In the genomic region with DNA sequence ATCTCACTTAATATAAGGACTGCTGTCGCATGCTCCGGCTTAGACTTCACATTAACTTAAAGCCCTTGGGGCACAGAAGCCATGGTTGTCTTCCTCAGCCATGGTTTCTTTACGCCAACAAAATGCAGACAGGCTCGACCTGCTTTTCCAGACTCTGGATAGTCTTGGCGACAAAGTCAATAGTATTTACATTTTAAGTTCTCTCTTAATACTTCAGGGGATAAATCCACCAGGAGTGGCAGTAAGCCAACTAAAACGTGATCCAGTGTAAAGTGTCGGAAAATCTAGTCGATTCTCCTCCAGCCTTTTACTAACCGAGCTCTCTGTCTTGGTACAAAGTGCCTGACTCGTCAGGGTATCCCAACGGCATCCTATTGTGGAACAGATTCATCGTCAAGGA, we compare ENCODE assay signal across 8 mouse cellular contexts. TPM values are rescaled to one million over a fixed set of nuclear protein-coding genes. Genes with fewer than 3 reads are reported as not detected.
DNase-seq lines count a peak whose midpoint lies in the region; ATAC-seq and TF ChIP-seq lines count a peak whose summit lies in the region.

No protein-coding gene starts in this region.

- DNase-seq in kidney, postnatal 10 days, result no peak
- DNase-seq in thymus, postnatal 10 days (ENCODE audit: low spot score in 2 of 2), result no peak
- no peak for DNase-seq in adrenal gland, postnatal 4 days (ENCODE audit: low spot score in 2 of 2)
- DNase-seq in left cerebral cortex, adult 18-20 months (ENCODE audit: low spot score in 2 of 2), result no peak

- ATAC-seq in kidney, embryonic 14.5 days (ENCODE audit: low FRiP score, low TSS enrichment), result no peak
- no peak for ATAC-seq in embryonic facial prominence, embryonic 13.5 days (ENCODE audit: insufficient number of reproducible peaks, insufficient read depth, low FRiP score, low TSS enrichment, low read depth)
- no peak for ATAC-seq in limb, embryonic 12.5 days (ENCODE audit: insufficient number of reproducible peaks, insufficient read depth, low FRiP score, low TSS enrichment, low read depth)

- H3K9ac ChIP-seq in kidney, embryonic 14.5 days (ENCODE audit: low read depth, low read length), result no peak overlapping the region; the same call in 1 of the 2 replicates
- H3K9ac ChIP-seq in embryonic facial prominence, embryonic 13.5 days, result peak overlapping the region; percentile 82
- no peak overlapping the region for H3K9ac ChIP-seq in limb, embryonic 12.5 days (replicated peaks)

- TF ChIP-seq POLR2A in myocyte (IDR thresholded peaks at IDR 0.05; ENCODE audit: insufficient read length, low read depth), result no peak

- peak overlapping the region; percentile 54 for H3K4me2 ChIP-seq in kidney, embryonic 14.5 days (replicated peaks; ENCODE audit: low read depth, low read length)
- H3K4me2 ChIP-seq in embryonic facial prominence, embryonic 13.5 days, result peak overlapping the region; percentile 89
- H3K4me2 ChIP-seq in limb, embryonic 12.5 days, result peak overlapping the region; percentile 76
- peak overlapping the region; percentile 93 for H3K4me2 ChIP-seq in myocyte (ENCODE audit: low read depth)

- 79% methylated on average over 12 of the region's 12 CpGs for WGBS in kidney, embryonic 14.5 days
- 72% methylated on average over 12 of the region's 12 CpGs for WGBS in embryonic facial prominence, embryonic 13.5 days
- 76% methylated on average over 12 of the region's 12 CpGs for WGBS in limb, embryonic 12.5 days

- H3K9me3 ChIP-seq in kidney, embryonic 14.5 days (ENCODE audit: control insufficient read depth, low read length), result no peaks in the 10 kb centered on the region
- no peaks in the 10 kb centered on the region for H3K9me3 ChIP-seq in embryonic facial prominence, embryonic 13.5 days
- no peaks in the 10 kb centered on the region for H3K9me3 ChIP-seq in limb, embryonic 12.5 days

- H3K27me3 ChIP-seq in kidney, embryonic 14.5 days (ENCODE audit: control insufficient read depth, insufficient read depth, low read length), result no peaks in the 10 kb centered on the region
- peaks cover 8% of the 10 kb centered on the region for H3K27me3 ChIP-seq in embryonic facial prominence, embryonic 13.5 days
- peaks cover 5% of the 10 kb centered on the region for H3K27me3 ChIP-seq in limb, embryonic 12.5 days
- no peaks in the 10 kb centered on the region for H3K27me3 ChIP-seq in myocyte (ENCODE audit: control insufficient read depth, insufficient read depth, insufficient read length)

- peaks cover 5% of the 10 kb centered on the region for H3K36me3 ChIP-seq in kidney, embryonic 14.5 days (ENCODE audit: control insufficient read depth, insufficient read depth, low read length)
- peaks cover 12% of the 10 kb centered on the region for H3K36me3 ChIP-seq in embryonic facial prominence, embryonic 13.5 days
- peaks cover 23% of the 10 kb centered on the region; the same call in 1 of the 2 replicates for H3K36me3 ChIP-seq in limb, embryonic 12.5 days
- peaks cover 7% of the 10 kb centered on the region for H3K36me3 ChIP-seq in myocyte (ENCODE audit: control insufficient read depth, insufficient read depth)

- peak overlapping the region; percentile 77 for H3K4me3 ChIP-seq in kidney, embryonic 14.5 days (ENCODE audit: low read length)
- H3K4me3 ChIP-seq in embryonic facial prominence, embryonic 13.5 days, result peak overlapping the region; percentile 84
- H3K4me3 ChIP-seq in limb, embryonic 12.5 days (replicated peaks), result peak overlapping the region; percentile 94
- H3K4me3 ChIP-seq in myocyte, result peak overlapping the region; percentile 77

- peak overlapping the region; percentile 62 for H3ac ChIP-seq in myocyte (ENCODE audit: control insufficient read depth, insufficient read length)

- peaks cover 6% of the 10 kb centered on the region for H3K4me1 ChIP-seq in kidney, embryonic 14.5 days (ENCODE audit: control insufficient read depth, insufficient read depth, low read length)
- H3K4me1 ChIP-seq in embryonic facial prominence, embryonic 13.5 days, result peaks cover 18% of the 10 kb centered on the region
- peaks cover 14% of the 10 kb centered on the region for H3K4me1 ChIP-seq in limb, embryonic 12.5 days (replicated peaks)

- H3K79me2 ChIP-seq in myocyte (ENCODE audit: control insufficient read depth, insufficient read depth), result peaks cover 39% of the 10 kb centered on the region

- H3K27ac ChIP-seq in kidney, embryonic 14.5 days (ENCODE audit: low read depth, low read length), result no peak overlapping the region
- peak overlapping the region; percentile 73; the same call in 1 of the 2 replicates for H3K27ac ChIP-seq in embryonic facial prominence, embryonic 13.5 days
- no peak overlapping the region for H3K27ac ChIP-seq in limb, embryonic 12.5 days

TF ChIP-seq in myocyte, 11 proteins besides CTCF, POLR2A, EP300 and RAD21:
- no peak for TF ChIP-seq CEBPB (IDR thresholded peaks at IDR 0.05; ENCODE audit: insufficient read depth, poor library complexity, severe bottlenecking)
- no peak for TF ChIP-seq MAX (IDR thresholded peaks at IDR 0.05; ENCODE audit: low read depth)
- no peak for TF ChIP-seq MYOG (IDR thresholded peaks at IDR 0.05; ENCODE audit: control insufficient read depth in 1 of 3, insufficient read depth in 1 of 3, insufficient read length in 2 of 3, low read depth in 2 of 3)
- TF ChIP-seq E2F4 (IDR thresholded peaks at IDR 0.05; ENCODE audit: insufficient read depth), result no peak
- TF ChIP-seq MYOD1 (IDR thresholded peaks at IDR 0.05; ENCODE audit: control insufficient read depth in 1 of 3, insufficient read length in 2 of 3, low read depth in 2 of 3), result no peak
- no peak for TF ChIP-seq SRF (IDR thresholded peaks at IDR 0.05; ENCODE audit: control insufficient read depth, insufficient read length, low read depth)
- no peak for TF ChIP-seq USF1 (IDR thresholded peaks at IDR 0.05; ENCODE audit: low read depth)
- no peak for TF ChIP-seq TCF3 (IDR thresholded peaks at IDR 0.05; ENCODE audit: insufficient read length, low read depth)
- no peak for TF ChIP-seq TCF12 (IDR thresholded peaks at IDR 0.05; ENCODE audit: insufficient read depth, poor library complexity, severe bottlenecking)
- no peak for TF ChIP-seq POLR2AphosphoS2 (IDR thresholded peaks at IDR 0.05; ENCODE audit: insufficient read length, low read depth)
- TF ChIP-seq REST (IDR thresholded peaks at IDR 0.05; ENCODE audit: insufficient read depth, insufficient read length), result no peak

RNA-seq across cellular contexts. Expression of gene Naxd, which starts 1.0 kb away (rescaled TPM):
- 116 TPM in 2 replicates for polyA plus RNA-seq in kidney, embryonic 14.5 days (2014; fragmentation: Nextera tagmentation; extraction: Ambion mirVana)
- polyA plus RNA-seq in embryonic facial prominence, embryonic 13.5 days (2015; fragmentation: Nextera tagmentation; extraction: Ambion mirVana), result 121 and 134 TPM in 2 replicates
- polyA plus RNA-seq in limb, embryonic 12.5 days (2016; fragmentation: Nextera tagmentation; extraction: Ambion mirVana), result 116 and 121 TPM in 2 replicates
- 89.2 TPM for polyA plus RNA-seq in myocyte (2012; fragmentation: generic; extraction: Trizol)
- 10 to 100 TPM; 74.2 to 77.2 TPM for total RNA-seq in adrenal gland, postnatal 4 days (2021)
- total RNA-seq in left cerebral cortex, adult 18-20 months (2021), result 10 to 100 TPM; 54.2 to 55.2 TPM

RNA-seq across cellular contexts. Expression of gene Rab20, which starts 19.8 kb away (rescaled TPM):
- 19.5 TPM in 2 replicates for polyA plus RNA-seq in kidney, embryonic 14.5 days (2014; fragmentation: Nextera tagmentation; extraction: Ambion mirVana)
- polyA plus RNA-seq in embryonic facial prominence, embryonic 13.5 days (2015; fragmentation: Nextera tagmentation; extraction: Ambion mirVana), result 0.67 and 2.1 TPM in 2 replicates
- polyA plus RNA-seq in limb, embryonic 12.5 days (2016; fragmentation: Nextera tagmentation; extraction: Ambion mirVana), result 0.81 and 0.93 TPM in 2 replicates
- polyA plus RNA-seq in myocyte (2012; fragmentation: generic; extraction: Trizol), result 1.2 TPM
- total RNA-seq in adrenal gland, postnatal 4 days (2021), result 10 to 100 TPM in 1 of 2 experiments, 1 to 10 TPM in 1; 8.7 to 10.9 TPM
- total RNA-seq in left cerebral cortex, adult 18-20 months (2021), result under 1 TPM; 0.40 to 0.44 TPM

RNA-seq across cellular contexts. Expression of gene Cars2, which starts 52.3 kb away (rescaled TPM):
- polyA plus RNA-seq in kidney, embryonic 14.5 days (2014; fragmentation: Nextera tagmentation; extraction: Ambion mirVana), result 22.8 and 23.8 TPM in 2 replicates
- 25.7 and 29.7 TPM in 2 replicates for polyA plus RNA-seq in embryonic facial prominence, embryonic 13.5 days (2015; fragmentation: Nextera tagmentation; extraction: Ambion mirVana)
- polyA plus RNA-seq in limb, embryonic 12.5 days (2016; fragmentation: Nextera tagmentation; extraction: Ambion mirVana), result 20.6 and 21.6 TPM in 2 replicates
- 14.4 TPM for polyA plus RNA-seq in myocyte (2012; fragmentation: generic; extraction: Trizol)
- total RNA-seq in adrenal gland, postnatal 4 days (2021), result 10 to 100 TPM; 34.4 to 36.2 TPM
- total RNA-seq in left cerebral cortex, adult 18-20 months (2021), result 10 to 100 TPM; 19.9 to 21.5 TPM

RNA-seq across cellular contexts. Expression of gene Ing1, which starts 57.1 kb away (rescaled TPM):
- polyA plus RNA-seq in kidney, embryonic 14.5 days (2014; fragmentation: Nextera tagmentation; extraction: Ambion mirVana), result 35.7 and 40.7 TPM in 2 replicates
- 36.4 and 38.3 TPM in 2 replicates for polyA plus RNA-seq in embryonic facial prominence, embryonic 13.5 days (2015; fragmentation: Nextera tagmentation; extraction: Ambion mirVana)
- polyA plus RNA-seq in limb, embryonic 12.5 days (2016; fragmentation: Nextera tagmentation; extraction: Ambion mirVana), result 46.5 and 50.4 TPM in 2 replicates
- 21.8 TPM for polyA plus RNA-seq in myocyte (2012; fragmentation: generic; extraction: Trizol)
- total RNA-seq in adrenal gland, postnatal 4 days (2021), result 10 to 100 TPM; 46.7 to 50.0 TPM
- 10 to 100 TPM; 55.5 to 63.1 TPM for total RNA-seq in left cerebral cortex, adult 18-20 months (2021)
